Comparison of ENCODE assay signal across 9 mouse cellular contexts in genomic region chr14:49118381-49118780, GRCm38 (mm10). TPM values are rescaled to one million over a fixed set of nuclear protein-coding genes. Genes with fewer than 3 reads are reported as not detected.
DNase-seq lines count a peak whose midpoint lies in the region; ATAC-seq lines count a peak whose summit lies in the region.
"Had no signal": no experiment of that assay in that cellular context is flagged by ENCODE, and none has a peak within 500 bp of the region (broad histone marks: within the 10 kb centered on the region; RNA-seq: fewer than 3 reads in every experiment).

No protein-coding gene starts in this region.

- no peak overlapping the region for H3K4me2 ChIP-seq in intestine, embryonic 14.5 days (ENCODE audit: low read length)
- H3K4me2 ChIP-seq in intestine, embryonic 16.5 days (ENCODE audit: low read depth, low read length) = no peak overlapping the region
- H3K4me2 ChIP-seq in limb, embryonic 11.5 days (ENCODE audit: low read depth, severe bottlenecking) = no peak overlapping the region
- H3K4me2 ChIP-seq: neural tube, embryonic 12.5 days had no signal

- no peaks in the 10 kb centered on the region for H3K9me3 ChIP-seq in intestine, embryonic 14.5 days (ENCODE audit: control insufficient read depth, low read length)
- no peaks in the 10 kb centered on the region for H3K9me3 ChIP-seq in intestine, embryonic 16.5 days (ENCODE audit: control insufficient read depth, low read length)
- H3K9me3 ChIP-seq in limb, embryonic 11.5 days (ENCODE audit: control insufficient read depth, low read length) = no peaks in the 10 kb centered on the region
- H3K9me3 ChIP-seq: neural tube, embryonic 12.5 days had no signal

- no peak overlapping the region for H3K27ac ChIP-seq in intestine, embryonic 14.5 days (ENCODE audit: low read depth)
- H3K27ac ChIP-seq in intestine, embryonic 16.5 days (ENCODE audit: low read length) = no peak overlapping the region
- H3K27ac ChIP-seq in limb, embryonic 11.5 days (replicated peaks; ENCODE audit: low read depth, low read length) = no peak overlapping the region
- H3K27ac ChIP-seq: neural tube, embryonic 12.5 days had no signal

- no peaks in the 10 kb centered on the region for H3K36me3 ChIP-seq in intestine, embryonic 14.5 days (ENCODE audit: control insufficient read depth, insufficient read depth, low read length)
- H3K36me3 ChIP-seq in intestine, embryonic 16.5 days (ENCODE audit: control insufficient read depth, insufficient read depth, low read length) = no peaks in the 10 kb centered on the region
- no peaks in the 10 kb centered on the region for H3K36me3 ChIP-seq in limb, embryonic 11.5 days (ENCODE audit: control insufficient read depth, insufficient read depth, low read length)
- H3K36me3 ChIP-seq: neural tube, embryonic 12.5 days had no signal

- H3K9ac ChIP-seq in intestine, embryonic 14.5 days (ENCODE audit: low read length) = no peak overlapping the region
- H3K9ac ChIP-seq in intestine, embryonic 16.5 days (ENCODE audit: low read depth, low read length) = no peak overlapping the region
- no peak overlapping the region for H3K9ac ChIP-seq in limb, embryonic 11.5 days (ENCODE audit: low read length)
- H3K9ac ChIP-seq: neural tube, embryonic 12.5 days had no signal

- ATAC-seq in intestine, embryonic 14.5 days (replicated peaks; ENCODE audit: low FRiP score, low TSS enrichment, low read depth) = no peak
- no peak for ATAC-seq in intestine, embryonic 16.5 days
- ATAC-seq in limb, embryonic 11.5 days (ENCODE audit: insufficient number of reproducible peaks, low FRiP score, low TSS enrichment, low read depth) = no peak

- no peaks in the 10 kb centered on the region for H3K4me1 ChIP-seq in intestine, embryonic 14.5 days (replicated peaks; ENCODE audit: control insufficient read depth, insufficient read depth, low read length)
- no peaks in the 10 kb centered on the region for H3K4me1 ChIP-seq in intestine, embryonic 16.5 days (ENCODE audit: control insufficient read depth, insufficient read depth, low read length)
- no peaks in the 10 kb centered on the region for H3K4me1 ChIP-seq in limb, embryonic 11.5 days (ENCODE audit: control insufficient read depth, insufficient read depth, low read length)
- H3K4me1 ChIP-seq: neural tube, embryonic 12.5 days had no signal

- WGBS in intestine, embryonic 14.5 days = 7% methylated on average over 7 of the region's 7 CpGs
- WGBS in intestine, embryonic 16.5 days = 7% methylated on average over 7 of the region's 7 CpGs
- 10% methylated on average over 7 of the region's 7 CpGs for WGBS in limb, embryonic 11.5 days

- H3K4me3 ChIP-seq in intestine, embryonic 14.5 days (ENCODE audit: low read depth, low read length) = no peak overlapping the region
- H3K4me3 ChIP-seq in intestine, embryonic 16.5 days (ENCODE audit: low read length) = no peak overlapping the region
- no peak overlapping the region for H3K4me3 ChIP-seq in limb, embryonic 11.5 days (ENCODE audit: low read depth, low read length)
- H3K4me3 ChIP-seq: neural tube, embryonic 12.5 days had no signal

- no peaks in the 10 kb centered on the region for H3K27me3 ChIP-seq in intestine, embryonic 14.5 days (replicated peaks; ENCODE audit: control insufficient read depth, insufficient read depth, low read length)
- no peaks in the 10 kb centered on the region for H3K27me3 ChIP-seq in intestine, embryonic 16.5 days (replicated peaks; ENCODE audit: control insufficient read depth, insufficient read depth, low read length)
- H3K27me3 ChIP-seq in limb, embryonic 11.5 days (ENCODE audit: control insufficient read depth, insufficient read depth, low read length) = no peaks in the 10 kb centered on the region
- H3K27me3 ChIP-seq: neural tube, embryonic 12.5 days had no signal

- peak; percentile 83 for DNase-seq in intestine, embryonic 14.5 days (ENCODE audit: low spot score)
- peak; percentile 44 to 86 for DNase-seq in adrenal gland, adult (ENCODE audit: inconsistent age in 2 of 2, low spot score in 1 of 2)
- DNase-seq in embryo, embryonic 10 days (ENCODE audit: low spot score) = peak; percentile 59
- DNase-seq in induced T-regulatory cell, adult 2 months (ENCODE audit: low read depth) = peak; percentile 74
- peak; percentile 83 for DNase-seq in limb, embryonic 11.5 days (ENCODE audit: low spot score)
- peak; percentile 71 to 81 for DNase-seq in right cerebral cortex, adult 2 months (ENCODE audit: low spot score in 2 of 2)
- peak; percentile 30 for DNase-seq in urinary bladder, postnatal 10 days (ENCODE audit: low spot score)

RNA-seq across cellular contexts. Expression of gene Exoc5, which starts 51.9 kb away (rescaled TPM):
- polyA plus RNA-seq in intestine, embryonic 14.5 days (2014; fragmentation: Nextera tagmentation; extraction: Ambion mirVana) = 47.0 and 50.8 TPM in 2 replicates
- 31.6 and 33.2 TPM in 2 replicates for polyA plus RNA-seq in intestine, embryonic 16.5 days (2015; fragmentation: Nextera tagmentation; extraction: Ambion mirVana)
- 63.7 and 68.7 TPM in 2 replicates for polyA plus RNA-seq in limb, embryonic 11.5 days (2014; fragmentation: Nextera tagmentation; extraction: Ambion mirVana)

RNA-seq across cellular contexts. Expression of gene Ap5m1, which starts 52.5 kb away (rescaled TPM):
- polyA plus RNA-seq in intestine, embryonic 14.5 days (2014; fragmentation: Nextera tagmentation; extraction: Ambion mirVana) = 26.5 and 27.2 TPM in 2 replicates
- polyA plus RNA-seq in intestine, embryonic 16.5 days (2015; fragmentation: Nextera tagmentation; extraction: Ambion mirVana) = 24.8 and 25.3 TPM in 2 replicates
- polyA plus RNA-seq in limb, embryonic 11.5 days (2014; fragmentation: Nextera tagmentation; extraction: Ambion mirVana) = 27.4 and 35.5 TPM in 2 replicates

RNA-seq across cellular contexts. Expression of gene Naa30, which starts 53.6 kb away (rescaled TPM):
- polyA plus RNA-seq in intestine, embryonic 14.5 days (2014; fragmentation: Nextera tagmentation; extraction: Ambion mirVana) = 11.5 and 13.2 TPM in 2 replicates
- polyA plus RNA-seq in intestine, embryonic 16.5 days (2015; fragmentation: Nextera tagmentation; extraction: Ambion mirVana) = 6.8 and 7.6 TPM in 2 replicates
- polyA plus RNA-seq in limb, embryonic 11.5 days (2014; fragmentation: Nextera tagmentation; extraction: Ambion mirVana) = 15.4 and 15.5 TPM in 2 replicates

Comparison
In these comparisons a context has a peak if more than half of its experiments do, and no peak if none do; other contexts are left out.
1. DNase-seq: peak in every context shown above with its lines; median percentile 83 in intestine, embryonic 14.5 days; 83 in limb, embryonic 11.5 days; 76 in right cerebral cortex, adult 2 months; 74 in induced T-regulatory cell, adult 2 months; 65 in adrenal gland, adult; 59 in embryo, embryonic 10 days; 30 in urinary bladder, postnatal 10 days.